Mouse (Mus musculus) gastrocnemius, adult 2 months (tissue): ENCODE measurements around the gene Pcolce. TPM values are rescaled to one million over a fixed set of nuclear protein-coding genes. Genes with fewer than 3 reads are reported as not detected.
A peak's percentile ranks its signal among the peaks of the same experiment; 100 is the strongest.

ENCODE experiments used
- DNase-seq: peaks from one replicate; pipeline ENCODE4 v3.0.0; 2022
- H3K27ac ChIP-seq: fragments of 200-600 bp; 2 replicates; pipeline ENCODE4 v1.8.1; 2022; ENCODE audit warnings: mild to moderate bottlenecking
- H3K4me3 ChIP-seq: fragments of 200-600 bp; 2 replicates; pipeline ENCODE4 v1.8.1; 2022; ENCODE audit warnings: mild to moderate bottlenecking, moderate library complexity
- CTCF ChIP-seq: fragments of 200-600 bp; IDR thresholded peaks from 2 replicates; pipeline ENCODE4 v1.8.1; 2022; ENCODE audit warnings: antibody characterized with exemption, mild to moderate bottlenecking, moderate library complexity
- intact Hi-C: fragments of 180-260 bp; cut with DNase I; formaldehyde crosslinking; loops from one replicate; pipeline ENCODE4 v1.15.1; 2025
- total RNA-seq, 2 experiments: library from RNA; stranded (reverse); gene quantifications; 2 replicates each; pipeline ENCODE4 v1.2.3; 2021

Gene Pcolce
- total RNA-seq, 2 experiments from 2014 or later, result 30.9 to 76.1 TPM

- Histone ChIP-seq H3K27ac (no peak overlapping the region), H3K4me3 (no peak overlapping the region)
- TF ChIP-seq CTCF, result no peak
- no peak for DNase-seq
- intact Hi-C loops, result no loop called here
Observed at GRCm38 (mm10) chr5:137570691-137571586, 42.6 kb downstream of the Pcolce start.

GRCm38 (mm10) chr5:137570181-137570580 is 43.4 kb downstream of the Pcolce start:
- H3K4me3 ChIP-seq, result no peak overlapping the region
- TF ChIP-seq CTCF, result no peak
- DNase-seq, result no peak
- intact Hi-C loops, result no loop called here
- H3K27ac ChIP-seq, result no peak overlapping the region

GRCm38 (mm10) chr5:137569665-137570064 is 43.9 kb downstream of the Pcolce start, which contains the start of gene Tfr2:
Gene Tfr2 (plus strand): TSS chr5:137569840.
- peak; percentile 50 for DNase-seq
- Histone ChIP-seq H3K4me3 (peak within 1 kb of the TSS; percentile 36; the same call in 1 of the 2 replicates), H3K27ac (no peak within 1 kb of the TSS)
- intact Hi-C loops, result no loop called here
- TF ChIP-seq CTCF, result no peak

- peak overlapping the region; percentile 36; the same call in 1 of the 2 replicates for H3K4me3 ChIP-seq
- TF ChIP-seq CTCF, result no peak
Observed at GRCm38 (mm10) chr5:137569031-137569430, 44.6 kb downstream of the Pcolce start.

GRCm38 (mm10) chr5:137568223-137568798 is 45.3 kb downstream of the Pcolce start:
- no peak for TF ChIP-seq CTCF
- intact Hi-C loops, result no loop called here
- Histone ChIP-seq H3K4me3 (no peak overlapping the region), H3K27ac (no peak overlapping the region)
- no peak for DNase-seq

More at GRCm38 (mm10) chr5:137569031-137569430, 44.6 kb downstream of the Pcolce start:
- H3K27ac ChIP-seq, result no peak overlapping the region
- DNase-seq, result no peak
- intact Hi-C loops, result no loop called here

- intact Hi-C loops, result no loop called here
- TF ChIP-seq CTCF, result no peak
- no peak for DNase-seq
- Histone ChIP-seq H3K4me3 (no peak overlapping the region), H3K27ac (no peak overlapping the region)
Observed at GRCm38 (mm10) chr5:137566416-137566815, 47.2 kb downstream of the Pcolce start.

- DNase-seq, result no peak
- Histone ChIP-seq H3K4me3 (no peak overlapping the region), H3K27ac (no peak overlapping the region)
- no peak for TF ChIP-seq CTCF
- intact Hi-C loops, result no loop called here
Observed at GRCm38 (mm10) chr5:137565744-137566143, 47.8 kb downstream of the Pcolce start.

GRCm38 (mm10) chr5:137562965-137563364 is 50.6 kb downstream of the Pcolce start:
- no peak overlapping the region for H3K27ac ChIP-seq
- no peak for TF ChIP-seq CTCF
- no peak overlapping the region for H3K4me3 ChIP-seq
- DNase-seq, result no peak
- intact Hi-C loops, result no loop called here

- no peak overlapping the region for H3K4me3 ChIP-seq
- no peak overlapping the region for H3K27ac ChIP-seq
- TF ChIP-seq CTCF, result no peak
- intact Hi-C loops, result no loop called here
- no peak for DNase-seq
Observed at GRCm38 (mm10) chr5:137561556-137561955, 52.0 kb downstream of the Pcolce start.

Other genes with a start within 250 kb of the Pcolce start
- gene Zan, start 136.7 kb downstream of the Pcolce start, total RNA-seq, result under 1 TPM in 1 of 2 experiments, not detected in 1; 0.03 TPM
- gene Pop7, start 111.3 kb downstream of the Pcolce start, total RNA-seq, result 10 to 100 TPM; 11.3 to 11.4 TPM
- gene Gigyf1, start 95.2 kb downstream of the Pcolce start, total RNA-seq, result 10 to 100 TPM; 20.9 to 24.7 TPM
- not detected for gene Epo, start 80.5 kb downstream of the Pcolce start, total RNA-seq
- gene Gnb2, start 80.3 kb downstream of the Pcolce start, total RNA-seq, result 100 to 1,000 TPM; 118 to 148 TPM
- not detected for gene Actl6b, start 60.3 kb downstream of the Pcolce start, total RNA-seq
- not detected for gene Tfr2, start 43.9 kb downstream of the Pcolce start, total RNA-seq
- gene Mospd3, start 12.7 kb downstream of the Pcolce start, total RNA-seq, result 10 to 100 TPM in 1 of 2 experiments, 1 to 10 TPM in 1; 9.8 to 12.2 TPM
- gene Fbxo24, start 15.2 kb upstream of the Pcolce start, total RNA-seq, result under 1 TPM; 0.15 to 0.28 TPM
- 10 to 100 TPM; 15.6 to 17.1 TPM for gene Lrch4, start 15.3 kb upstream of the Pcolce start, total RNA-seq
- 1 to 10 TPM; 2.9 to 3.3 TPM for gene Gm20605, start 15.4 kb upstream of the Pcolce start, total RNA-seq
- gene Sap25, start 27.6 kb upstream of the Pcolce start, total RNA-seq, result 1 to 10 TPM; 1.6 to 4.2 TPM
- gene Irs3, start 31.9 kb upstream of the Pcolce start, total RNA-seq, result under 1 TPM; 0.26 to 0.78 TPM
- gene Agfg2, start 70.9 kb upstream of the Pcolce start, total RNA-seq, result 10 to 100 TPM in 1 of 2 experiments, 1 to 10 TPM in 1; 3.3 to 10.3 TPM
- under 1 TPM; 0.05 to 0.45 TPM for gene Nyap1, start 127.8 kb upstream of the Pcolce start, total RNA-seq
- 10 to 100 TPM; 43.5 to 58.6 TPM for gene Tsc22d4, start 131.9 kb upstream of the Pcolce start, total RNA-seq
- 1 to 10 TPM; 5.4 to 6.9 TPM for gene Ppp1r35, start 165.1 kb upstream of the Pcolce start, total RNA-seq
- gene Mepce, start 173.9 kb upstream of the Pcolce start, total RNA-seq, result 10 to 100 TPM; 22.4 to 26.2 TPM
- under 1 TPM; 0.20 to 0.39 TPM for gene Zcwpw1, start 174.0 kb upstream of the Pcolce start, total RNA-seq
- under 1 TPM in 1 of 2 experiments, not detected in 1; 0.20 TPM for gene Pilra, start 222.5 kb upstream of the Pcolce start, total RNA-seq
- gene Pilrb1, start 244.3 kb upstream of the Pcolce start, total RNA-seq, result under 1 TPM in 1 of 2 experiments, not detected in 1; 0.42 TPM